Mouse (Mus musculus): ENCODE results near the gene Parp3. TPM values are rescaled to one million over a fixed set of nuclear protein-coding genes. Genes with fewer than 3 reads are reported as not detected.

Parp3 gene
- total and polyA plus RNA-seq, 3 experiments = 0.85 to 3.2 TPM; not detected in 1

- no peak for DNase-seq (ENCODE audit: low spot score)
- Histone ChIP-seq H3K27me3 (ENCODE audit: insufficient read depth, low read length) (peaks cover 84% of the 10 kb centered on the region), H3K9me3 (replicated peaks) (no peaks in the 10 kb centered on the region), H3K4me1 (ENCODE audit: insufficient read depth, low read depth, low read length) (peaks cover 30% of the 10 kb centered on the region), H3K4me3 (ENCODE audit: low read depth, low read length) (no peak overlapping the region), H3K36me3 (replicated peaks) (no peaks in the 10 kb centered on the region)
- ATAC-seq (ENCODE audit: extremely low read depth, insufficient number of reproducible peaks, low FRiP score, poor library complexity, severe bottlenecking) = no peak
- no peak for TF ChIP-seq CTCF (IDR thresholded peaks at IDR 0.05; ENCODE audit: low read depth, low read length)
- no peak for TF ChIP-seq TAL1 (conservative IDR thresholded peaks at IDR 0.05; ENCODE audit: low read depth, low read length)
- no peak for TF ChIP-seq GATA2 (IDR thresholded peaks at IDR 0.05; ENCODE audit: borderline replicate concordance, low read depth, low read length)
- no peak for TF ChIP-seq GATA1 (IDR thresholded peaks at IDR 0.05; ENCODE audit: borderline replicate concordance, low read length)
- no peak for TF ChIP-seq POLR2AphosphoS5 (IDR thresholded peaks at IDR 0.05; ENCODE audit: insufficient replicate concordance, low read depth, low read length)
These were observed 19.6 kb downstream of the Parp3 start for GRCm38 (mm10) chr9:106457163-106457559.

GRCm38 (mm10) chr9:106456325-106457162, 20.2 kb downstream of the Parp3 start:
- no peak for DNase-seq (ENCODE audit: low spot score)
- peaks cover 35% of the 10 kb centered on the region for H3K4me1 ChIP-seq (ENCODE audit: insufficient read depth, low read depth, low read length)
- H3K36me3 ChIP-seq (replicated peaks) = no peaks in the 10 kb centered on the region
- ATAC-seq (ENCODE audit: extremely low read depth, insufficient number of reproducible peaks, low FRiP score, poor library complexity, severe bottlenecking) = no peak
- H3K4me3 ChIP-seq (ENCODE audit: low read depth, low read length) = no peak overlapping the region
- no peak for TF ChIP-seq TAL1 (conservative IDR thresholded peaks at IDR 0.05; ENCODE audit: low read depth, low read length)
- TF ChIP-seq GATA1 (IDR thresholded peaks at IDR 0.05; ENCODE audit: borderline replicate concordance, low read length) = no peak
- TF ChIP-seq POLR2AphosphoS5 (IDR thresholded peaks at IDR 0.05; ENCODE audit: insufficient replicate concordance, low read depth, low read length) = no peak
- TF ChIP-seq GATA2 (IDR thresholded peaks at IDR 0.05; ENCODE audit: borderline replicate concordance, low read depth, low read length) = no peak
- no peak for TF ChIP-seq CTCF (IDR thresholded peaks at IDR 0.05; ENCODE audit: low read depth, low read length)
- no peaks in the 10 kb centered on the region for H3K9me3 ChIP-seq (replicated peaks)
- peaks cover 86% of the 10 kb centered on the region for H3K27me3 ChIP-seq (ENCODE audit: insufficient read depth, low read length)

DNA sequence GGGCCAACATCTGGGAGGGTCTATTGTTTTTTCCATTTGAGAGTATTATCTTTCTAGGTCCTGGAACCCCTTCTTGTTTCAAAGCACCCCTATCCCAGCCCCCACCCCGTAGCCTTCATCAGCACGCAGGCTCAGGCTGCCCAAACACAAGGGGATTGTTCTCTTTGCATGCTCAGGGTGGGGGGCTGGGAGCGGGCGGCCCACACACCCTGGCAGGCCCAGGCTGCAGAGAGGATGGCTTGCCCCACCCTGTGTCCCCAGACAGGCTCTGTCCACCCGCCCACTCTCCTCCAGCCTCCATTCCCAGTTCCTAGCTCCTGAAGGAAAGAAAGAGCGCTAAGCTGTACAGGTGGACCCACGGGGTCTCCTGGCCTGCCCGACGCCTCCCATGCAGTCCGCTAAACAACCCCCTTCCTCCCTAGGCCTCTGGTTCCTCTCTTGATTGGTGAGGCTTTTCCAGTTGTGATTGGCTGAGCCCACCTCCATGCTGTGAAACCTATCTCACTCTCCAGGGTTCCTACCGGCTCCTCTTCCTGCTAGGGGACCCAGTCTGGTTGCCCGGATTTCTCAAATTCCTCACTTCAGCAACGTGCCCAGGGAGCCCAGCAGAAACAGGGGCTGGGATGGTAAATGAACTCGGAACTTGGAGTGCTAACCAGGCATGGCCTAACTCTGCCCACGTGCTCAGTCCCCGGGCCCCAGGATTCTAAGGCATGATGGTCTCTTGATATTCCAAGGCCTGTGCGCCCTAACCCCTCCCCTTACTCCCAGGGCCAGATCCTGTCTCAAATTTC, 21.7 kb downstream of the Parp3 start:
- no peaks in the 10 kb centered on the region for H3K36me3 ChIP-seq (replicated peaks)
- peaks cover 48% of the 10 kb centered on the region for H3K4me1 ChIP-seq (ENCODE audit: insufficient read depth, low read depth, low read length)
- DNase-seq (ENCODE audit: low spot score) (no peak), ATAC-seq (ENCODE audit: extremely low read depth, insufficient number of reproducible peaks, low FRiP score, poor library complexity, severe bottlenecking) (no peak)
- H3K4me3 ChIP-seq (ENCODE audit: low read depth, low read length) = no peak overlapping the region
- no peak for TF ChIP-seq CTCF (IDR thresholded peaks at IDR 0.05; ENCODE audit: low read depth, low read length)
- TF ChIP-seq GATA2 (IDR thresholded peaks at IDR 0.05; ENCODE audit: borderline replicate concordance, low read depth, low read length) = no peak
- TF ChIP-seq TAL1 (conservative IDR thresholded peaks at IDR 0.05; ENCODE audit: low read depth, low read length) = no peak
- no peak for TF ChIP-seq GATA1 (IDR thresholded peaks at IDR 0.05; ENCODE audit: borderline replicate concordance, low read length)
- TF ChIP-seq POLR2AphosphoS5 (IDR thresholded peaks at IDR 0.05; ENCODE audit: insufficient replicate concordance, low read depth, low read length) = no peak
- H3K9me3 ChIP-seq (replicated peaks) = no peaks in the 10 kb centered on the region
- peaks cover 90% of the 10 kb centered on the region for H3K27me3 ChIP-seq (ENCODE audit: insufficient read depth, low read length)

DNA sequence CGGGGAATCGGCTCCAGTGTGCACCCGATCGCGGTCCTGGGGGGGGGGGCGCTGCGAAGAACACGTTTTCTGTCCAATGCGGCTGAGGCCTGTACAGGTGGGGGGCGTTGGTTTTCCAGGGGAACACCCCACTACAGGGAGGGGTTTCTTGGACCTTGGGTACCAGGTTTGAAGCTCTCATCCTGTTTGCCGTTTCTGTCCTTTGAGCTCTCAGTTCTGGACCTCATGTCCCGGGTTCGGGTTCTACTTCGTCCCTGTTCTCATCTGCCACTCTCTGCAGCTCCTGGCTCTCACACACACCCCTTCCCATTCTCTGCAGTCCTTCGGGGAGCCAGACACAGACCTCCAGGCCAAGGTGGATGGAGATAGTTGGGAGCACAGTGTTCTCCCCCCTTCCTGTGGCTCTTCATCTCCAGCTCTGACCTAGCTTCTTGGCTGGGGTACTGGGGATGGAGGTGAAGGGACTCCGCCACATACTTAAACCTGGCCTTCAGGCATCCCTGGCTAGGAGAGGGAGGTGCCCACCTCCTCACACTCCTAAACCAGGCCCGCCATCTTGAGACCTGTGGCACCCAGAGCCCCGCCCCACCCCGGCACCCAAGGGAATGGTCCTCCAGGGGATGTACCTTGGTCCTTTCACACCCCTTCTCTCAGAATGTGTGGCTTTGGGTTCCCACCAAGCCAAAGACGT, 22.5 kb downstream of the Parp3 start:
- no peaks in the 10 kb centered on the region for H3K9me3 ChIP-seq (replicated peaks)
- DNase-seq (ENCODE audit: low spot score) (no peak), ATAC-seq (ENCODE audit: extremely low read depth, insufficient number of reproducible peaks, low FRiP score, poor library complexity, severe bottlenecking) (no peak)
- H3K27me3 ChIP-seq (ENCODE audit: insufficient read depth, low read length) = peaks cover 86% of the 10 kb centered on the region
- TF ChIP-seq GATA2 (IDR thresholded peaks at IDR 0.05; ENCODE audit: borderline replicate concordance, low read depth, low read length) (no peak), TAL1 (conservative IDR thresholded peaks at IDR 0.05; ENCODE audit: low read depth, low read length) (no peak), CTCF (IDR thresholded peaks at IDR 0.05; ENCODE audit: low read depth, low read length) (no peak), GATA1 (IDR thresholded peaks at IDR 0.05; ENCODE audit: borderline replicate concordance, low read length) (no peak), POLR2AphosphoS5 (IDR thresholded peaks at IDR 0.05; ENCODE audit: insufficient replicate concordance, low read depth, low read length) (no peak)
- peak overlapping the region; percentile 73 for H3K4me3 ChIP-seq (ENCODE audit: low read depth, low read length)
- peaks cover 48% of the 10 kb centered on the region for H3K4me1 ChIP-seq (ENCODE audit: insufficient read depth, low read depth, low read length)
- H3K36me3 ChIP-seq (replicated peaks) = no peaks in the 10 kb centered on the region

DNA sequence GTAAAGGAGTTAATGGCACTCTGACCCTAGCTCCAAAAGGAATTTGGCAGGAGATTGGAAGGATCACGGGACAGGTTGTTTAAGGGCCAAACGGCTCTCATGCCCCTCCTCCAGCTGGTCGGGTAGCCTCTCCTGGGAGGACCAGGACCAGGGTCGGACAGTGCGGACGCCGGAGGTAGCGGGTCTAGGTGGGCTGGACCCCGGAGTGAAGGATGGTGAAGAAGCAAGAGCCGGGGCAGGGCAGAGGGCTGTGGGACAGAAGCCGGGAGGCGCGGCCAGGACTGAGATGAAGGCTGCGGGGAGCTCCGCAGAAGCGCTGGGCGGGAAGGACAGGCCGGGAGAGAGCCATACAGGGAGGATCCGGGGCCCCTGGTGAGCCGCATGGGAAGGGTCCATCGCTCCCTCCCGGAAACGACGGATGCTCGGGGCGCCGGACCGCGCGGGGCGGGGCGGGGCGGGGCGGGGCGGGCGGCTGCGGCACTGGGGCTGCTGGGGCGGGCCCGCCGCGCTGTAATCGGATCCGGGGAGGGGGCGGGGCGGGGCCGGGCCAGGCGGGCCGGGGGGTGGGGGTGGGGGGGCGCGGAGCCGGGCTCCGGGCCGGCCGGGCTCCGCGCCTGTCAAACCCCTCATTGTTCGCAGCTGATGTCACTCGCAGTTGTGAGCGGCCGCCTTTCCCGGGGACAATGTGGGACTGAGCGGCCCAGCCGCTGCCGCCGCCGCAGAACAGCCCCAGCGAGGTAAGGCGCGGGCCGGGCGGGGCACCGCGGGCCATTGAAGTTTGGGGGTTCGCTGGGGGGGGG, 23.3 kb downstream of the Parp3 start, which contains the start of gene Pcbp4:
Gene Pcbp4, plus strand, starts transcription at position 21 of the 800 bp plus-strand sequence.
- Histone ChIP-seq H3K36me3 (replicated peaks) (no peaks in the 10 kb centered on the region), H3K4me3 (ENCODE audit: low read depth, low read length) (peak within 1 kb of the TSS; percentile 73), H3K4me1 (ENCODE audit: insufficient read depth, low read depth, low read length) (peaks cover 54% of the 10 kb centered on the region), H3K9me3 (replicated peaks) (no peaks in the 10 kb centered on the region), H3K27me3 (ENCODE audit: insufficient read depth, low read length) (peaks cover 82% of the 10 kb centered on the region)
- ATAC-seq (ENCODE audit: extremely low read depth, insufficient number of reproducible peaks, low FRiP score, poor library complexity, severe bottlenecking) (peak; percentile 29), DNase-seq (ENCODE audit: low spot score) (peak; percentile 76)
- TF ChIP-seq POLR2AphosphoS5 (IDR thresholded peaks at IDR 0.05; ENCODE audit: insufficient replicate concordance, low read depth, low read length) (no peak), TAL1 (conservative IDR thresholded peaks at IDR 0.05; ENCODE audit: low read depth, low read length) (no peak), CTCF (IDR thresholded peaks at IDR 0.05; ENCODE audit: low read depth, low read length) (no peak), GATA2 (IDR thresholded peaks at IDR 0.05; ENCODE audit: borderline replicate concordance, low read depth, low read length) (no peak), GATA1 (IDR thresholded peaks at IDR 0.05; ENCODE audit: borderline replicate concordance, low read length) (no peak)

Data from G1E (cell line).